Mouse (Mus musculus): ENCODE results near the gene Nol10. TPM values are rescaled to one million over a fixed set of nuclear protein-coding genes. Genes with fewer than 3 reads are reported as not detected.

The Nol10 gene
- polyA plus RNA-seq, 1 experiment from 2014 or later, result 10.8 TPM

GRCm38 (mm10) chr12:17376521-17376920 lies 28.3 kb downstream of the Nol10 start:
- Histone ChIP-seq H3K4me3 (ENCODE audit: inconsistent target) (no peak overlapping the region), H3K36me3 (ENCODE audit: inconsistent target) (peaks cover 49% of the 10 kb centered on the region; the same call in 1 of the 2 replicates), H3K79me2 (ENCODE audit: inconsistent target) (no peaks in the 10 kb centered on the region), H3K27ac (no peak overlapping the region)
- WGBS (ENCODE audit: missing documents), result 88% methylated on average over 6 of the region's 6 CpGs

GRCm38 (mm10) chr12:17380991-17381390 lies 32.7 kb downstream of the Nol10 start:
- H3K36me3 ChIP-seq (ENCODE audit: inconsistent target), result peaks cover 28% of the 10 kb centered on the region; the same call in 1 of the 2 replicates
- H3K79me2 ChIP-seq (ENCODE audit: inconsistent target), result no peaks in the 10 kb centered on the region
- 73% methylated on average over 6 of the region's 6 CpGs for WGBS (ENCODE audit: missing documents)
- no peak overlapping the region for H3K4me3 ChIP-seq (ENCODE audit: inconsistent target)
- no peak overlapping the region for H3K27ac ChIP-seq

GRCm38 (mm10) chr12:17382759-17383158 lies 34.5 kb downstream of the Nol10 start:
- Histone ChIP-seq H3K27ac (no peak overlapping the region), H3K79me2 (ENCODE audit: inconsistent target) (no peaks in the 10 kb centered on the region), H3K4me3 (ENCODE audit: inconsistent target) (no peak overlapping the region), H3K36me3 (ENCODE audit: inconsistent target) (peaks cover 16% of the 10 kb centered on the region; the same call in 1 of the 2 replicates)
- WGBS (ENCODE audit: missing documents), result 94% methylated on average over 7 of the region's 7 CpGs

- 87% methylated on average over 3 of the region's 3 CpGs for WGBS (ENCODE audit: missing documents)
- Histone ChIP-seq H3K4me3 (ENCODE audit: inconsistent target) (no peak overlapping the region), H3K36me3 (ENCODE audit: inconsistent target) (no peaks in the 10 kb centered on the region), H3K27ac (no peak overlapping the region), H3K79me2 (ENCODE audit: inconsistent target) (no peaks in the 10 kb centered on the region)
Measured at GRCm38 (mm10) chr12:17386896-17387295, 38.6 kb downstream of the Nol10 start.

- Histone ChIP-seq H3K36me3 (ENCODE audit: inconsistent target) (no peaks in the 10 kb centered on the region), H3K27ac (no peak overlapping the region), H3K79me2 (ENCODE audit: inconsistent target) (no peaks in the 10 kb centered on the region), H3K4me3 (ENCODE audit: inconsistent target) (no peak overlapping the region)
- WGBS (ENCODE audit: missing documents), result 50% methylated on average over 12 of the region's 12 CpGs
Measured at GRCm38 (mm10) chr12:17387332-17388135, 39.3 kb downstream of the Nol10 start.

- Histone ChIP-seq H3K36me3 (ENCODE audit: inconsistent target) (no peaks in the 10 kb centered on the region), H3K79me2 (ENCODE audit: inconsistent target) (no peaks in the 10 kb centered on the region), H3K4me3 (ENCODE audit: inconsistent target) (no peak overlapping the region), H3K27ac (no peak overlapping the region)
- 90% methylated on average over 1 of the region's 1 CpGs for WGBS (ENCODE audit: missing documents)
Measured at GRCm38 (mm10) chr12:17388136-17388437, 39.8 kb downstream of the Nol10 start.

- H3K27ac ChIP-seq, result no peak overlapping the region
- no peak overlapping the region for H3K4me3 ChIP-seq (ENCODE audit: inconsistent target)
- H3K36me3 ChIP-seq (ENCODE audit: inconsistent target), result peaks cover 4% of the 10 kb centered on the region; the same call in 1 of the 2 replicates
- H3K79me2 ChIP-seq (ENCODE audit: inconsistent target), result no peaks in the 10 kb centered on the region
Measured at GRCm38 (mm10) chr12:17390036-17390435, 41.8 kb downstream of the Nol10 start.

- no peak overlapping the region for H3K4me3 ChIP-seq (ENCODE audit: inconsistent target)
- peaks cover 4% of the 10 kb centered on the region; the same call in 1 of the 2 replicates for H3K36me3 ChIP-seq (ENCODE audit: inconsistent target)
- 50% methylated on average over 4 of the region's 4 CpGs for WGBS (ENCODE audit: missing documents)
- no peaks in the 10 kb centered on the region for H3K79me2 ChIP-seq (ENCODE audit: inconsistent target)
- H3K27ac ChIP-seq, result no peak overlapping the region
Measured at GRCm38 (mm10) chr12:17390510-17390909, 42.3 kb downstream of the Nol10 start.

GRCm38 (mm10) chr12:17393148-17393547 lies 44.9 kb downstream of the Nol10 start:
- H3K4me3 ChIP-seq (ENCODE audit: inconsistent target), result no peak overlapping the region
- WGBS (ENCODE audit: missing documents), result 95% methylated on average over 13 of the region's 13 CpGs
- no peak overlapping the region for H3K27ac ChIP-seq
- H3K79me2 ChIP-seq (ENCODE audit: inconsistent target), result no peaks in the 10 kb centered on the region
- peaks cover 4% of the 10 kb centered on the region; the same call in 1 of the 2 replicates for H3K36me3 ChIP-seq (ENCODE audit: inconsistent target)

GRCm38 (mm10) chr12:17397150-17397549 lies 48.9 kb downstream of the Nol10 start:
- Histone ChIP-seq H3K79me2 (ENCODE audit: inconsistent target) (no peaks in the 10 kb centered on the region), H3K27ac (no peak overlapping the region), H3K36me3 (ENCODE audit: inconsistent target) (peaks cover 4% of the 10 kb centered on the region; the same call in 1 of the 2 replicates), H3K4me3 (ENCODE audit: inconsistent target) (no peak overlapping the region)
- WGBS (ENCODE audit: missing documents), result 92% methylated on average over 2 of the region's 2 CpGs

GRCm38 (mm10) chr12:17401419-17401818 lies 53.2 kb downstream of the Nol10 start:
- H3K36me3 ChIP-seq (ENCODE audit: inconsistent target), result peaks cover 26% of the 10 kb centered on the region; the same call in 1 of the 2 replicates
- H3K27ac ChIP-seq, result no peak overlapping the region
- 100% methylated on average over 1 of the region's 1 CpGs for WGBS (ENCODE audit: missing documents)
- no peak overlapping the region for H3K4me3 ChIP-seq (ENCODE audit: inconsistent target)
- no peaks in the 10 kb centered on the region for H3K79me2 ChIP-seq (ENCODE audit: inconsistent target)

- Histone ChIP-seq H3K36me3 (ENCODE audit: inconsistent target) (peaks cover 27% of the 10 kb centered on the region; the same call in 1 of the 2 replicates), H3K27ac (no peak overlapping the region), H3K79me2 (ENCODE audit: inconsistent target) (no peaks in the 10 kb centered on the region), H3K4me3 (ENCODE audit: inconsistent target) (no peak overlapping the region)
- WGBS (ENCODE audit: missing documents), result 92% methylated on average over 3 of the region's 3 CpGs
Measured at GRCm38 (mm10) chr12:17402116-17402515, 53.9 kb downstream of the Nol10 start.

GRCm38 (mm10) chr12:17403998-17404397 lies 55.7 kb downstream of the Nol10 start:
- WGBS (ENCODE audit: missing documents), result 96% methylated on average over 4 of the region's 4 CpGs
- Histone ChIP-seq H3K4me3 (ENCODE audit: inconsistent target) (no peak overlapping the region), H3K27ac (no peak overlapping the region), H3K36me3 (ENCODE audit: inconsistent target) (peaks cover 37% of the 10 kb centered on the region), H3K79me2 (ENCODE audit: inconsistent target) (no peaks in the 10 kb centered on the region)

- Histone ChIP-seq H3K79me2 (ENCODE audit: inconsistent target) (no peaks in the 10 kb centered on the region), H3K4me3 (ENCODE audit: inconsistent target) (no peak overlapping the region), H3K27ac (no peak overlapping the region), H3K36me3 (ENCODE audit: inconsistent target) (peaks cover 37% of the 10 kb centered on the region)
- 97% methylated on average over 4 of the region's 4 CpGs for WGBS (ENCODE audit: missing documents)
Measured at GRCm38 (mm10) chr12:17406825-17407224, 58.6 kb downstream of the Nol10 start.

- Histone ChIP-seq H3K36me3 (ENCODE audit: inconsistent target) (peaks cover 30% of the 10 kb centered on the region), H3K79me2 (ENCODE audit: inconsistent target) (no peaks in the 10 kb centered on the region), H3K27ac (no peak overlapping the region), H3K4me3 (ENCODE audit: inconsistent target) (no peak overlapping the region)
- WGBS (ENCODE audit: missing documents), result 97% methylated on average over 7 of the region's 7 CpGs
Measured at GRCm38 (mm10) chr12:17408312-17408711, 60.1 kb downstream of the Nol10 start.
